Mouse (Mus musculus) lung, embryonic 15.5 days (tissue): Measurements from ENCODE around the gene Zcchc2. TPM values are rescaled to one million over a fixed set of nuclear protein-coding genes. Genes with fewer than 3 reads are reported as not detected.

Source experiments
- polyA plus RNA-seq: library from polyadenylated mRNA; unstranded; fragments of >200 nt; fragmentation: Nextera tagmentation; extraction: Ambion mirVana; gene quantifications from 2 replicates; pipeline ENCODE4 v1.2.1, GENCODE M21; 2015

Zcchc2 gene
- polyA plus RNA-seq, 1 experiment from 2014 or later, result 2.0 TPM

Other genes starting within 250 kb of the Zcchc2 start
- 2.4 and 2.8 TPM in 2 replicates for gene Tnfrsf11a, start 209.7 kb upstream of the Zcchc2 start, polyA plus RNA-seq
- gene Phlpp1, start 181.3 kb downstream of the Zcchc2 start, polyA plus RNA-seq, result 3.2 and 3.6 TPM in 2 replicates